Mouse (Mus musculus) lung, adult 2 months (tissue): Measurements from ENCODE around the gene Dthd1. TPM values are rescaled to one million over a fixed set of nuclear protein-coding genes. Genes with fewer than 3 reads are reported as not detected.

Experiments
- DNase-seq: peaks from one replicate; pipeline ENCODE4 v3.0.0; 2022
- H3K4me1 ChIP-seq: fragments of 200-500 bp; 2 replicates; pipeline ENCODE4 v1.6.1; 2011; ENCODE audit warnings: low read length; ENCODE audit not compliant: control insufficient read depth, insufficient read depth
- H3K4me3 ChIP-seq: fragments of 200-500 bp; replicated peaks from 2 replicates; pipeline ENCODE3; 2011; ENCODE audit warnings: low read depth, mild to moderate bottlenecking, control low read depth, low read length; ENCODE audit errors: extremely low read depth
- CTCF ChIP-seq: fragments of 200-500 bp; IDR thresholded peaks from 2 replicates; pipeline ENCODE4 v1.5.1; 2011; ENCODE audit warnings: mild to moderate bottlenecking, low read length, control low read depth; ENCODE audit not compliant: insufficient read depth
- POLR2A ChIP-seq: fragments of 200-500 bp; IDR thresholded peaks from 2 replicates; pipeline ENCODE4 v1.6.1; 2011; ENCODE audit warnings: low read depth, mild to moderate bottlenecking, control low read depth, low read length, borderline replicate concordance; ENCODE audit errors: extremely low read depth
- WGBS: fragments of 180-500 bp; shearing (Covaris S2); methylation state at CpG from one replicate; pipeline ENCODE4 v1.1.7; 2018; 5-methylcytosine and 5-hydroxymethylcytosine counted together
- polyA plus RNA-seq: library from polyadenylated mRNA; depleted of rRNA; stranded (reverse); fragments of >200 nt; gene quantifications from 2 replicates; pipeline ENCODE4 v1.2.3, GENCODE M21; 2012; rRNA removed

Gene Dthd1
- not detected in 2 replicates for polyA plus RNA-seq

DNA sequence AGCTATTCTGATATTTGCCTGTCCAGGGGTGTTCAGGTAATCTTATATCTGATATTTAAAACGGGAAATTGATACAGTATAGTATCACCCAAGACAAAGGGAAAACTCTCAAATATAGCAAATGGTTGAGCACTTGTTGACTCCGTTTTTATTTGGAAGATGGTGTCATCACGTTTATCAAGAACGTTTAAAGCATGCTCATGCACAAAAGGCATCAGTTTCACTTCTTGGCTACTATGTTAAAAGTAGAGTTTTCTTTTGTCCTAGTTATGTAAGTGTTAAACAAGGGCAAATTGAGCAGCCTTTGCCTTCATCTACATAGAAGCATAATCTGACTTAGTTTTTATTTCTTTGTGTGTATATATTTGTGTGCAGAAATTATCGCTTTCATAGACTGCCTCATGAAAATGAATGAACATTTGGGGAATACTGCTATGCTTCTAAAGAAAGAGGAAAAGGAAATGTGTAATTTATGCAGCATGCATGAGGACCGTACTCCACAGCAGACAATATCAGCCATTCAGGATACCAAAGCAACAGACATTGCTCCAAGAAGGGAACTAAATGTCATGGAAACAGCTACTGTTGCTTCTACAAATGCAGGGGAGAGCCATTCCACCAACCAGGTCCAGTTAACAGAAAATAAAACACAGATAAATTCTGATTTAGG is at the start of gene Dthd1:
TSS of gene Dthd1 (plus strand) at position 422 of the 670 bp plus-strand sequence.
- WGBS = 83% methylated on average over 6 of the region's 6 CpGs
- no peak within 1 kb of the TSS for H3K4me3 ChIP-seq
- H3K4me1 ChIP-seq = no peaks in the 10 kb centered on the region
- DNase-seq = no peak
- TF ChIP-seq CTCF = no peak
- TF ChIP-seq POLR2A = no peak

DNA sequence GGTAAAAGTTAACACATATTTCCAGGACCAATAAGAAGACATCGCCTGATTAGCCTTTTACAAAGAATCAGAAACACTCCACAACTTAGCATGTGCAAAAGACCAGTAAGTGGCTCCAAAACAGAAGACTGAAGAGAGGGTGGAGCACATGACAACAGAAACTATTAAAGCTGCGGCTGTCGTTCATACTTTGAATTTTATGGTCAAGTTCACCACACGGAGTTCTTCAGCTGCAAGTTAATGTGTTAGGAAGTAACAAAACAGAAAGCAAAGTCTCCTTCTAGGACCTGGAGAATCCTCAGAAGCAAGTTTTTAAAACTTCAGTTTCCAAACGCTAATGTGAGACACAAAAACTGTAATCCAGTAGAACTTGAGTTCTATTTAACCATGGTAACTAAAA is 49.5 kb upstream of the Dthd1 start:
- DNase-seq = no peak
- H3K4me3 ChIP-seq = peak overlapping the region; percentile 44
- WGBS = 20% methylated on average over 5 of the region's 5 CpGs
- TF ChIP-seq CTCF = no peak
- TF ChIP-seq POLR2A = 0 out of 2 replicates have a peak, but pooled peaks have one; percentile 21
- peaks cover 19% of the 10 kb centered on the region for H3K4me1 ChIP-seq

DNA sequence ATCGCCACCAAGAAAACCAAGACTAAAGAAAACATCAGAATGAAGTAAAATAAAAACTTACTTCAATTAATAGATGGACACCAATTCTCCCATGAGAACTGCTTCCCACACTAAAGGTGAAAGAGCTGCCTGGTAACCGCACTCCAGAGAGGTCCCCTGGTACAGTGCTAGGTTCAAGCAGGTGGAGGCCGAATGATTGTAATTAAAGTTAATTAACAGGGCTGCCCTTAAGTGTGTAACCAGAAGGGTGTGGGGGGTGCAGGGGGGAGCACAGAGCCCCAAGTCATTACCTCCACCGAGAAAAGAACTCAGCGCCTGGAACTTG is 48.2 kb upstream of the Dthd1 start:
- Histone ChIP-seq H3K4me3 (peak overlapping the region; percentile 75), H3K4me1 (peaks cover 14% of the 10 kb centered on the region)
- 7% methylated on average over 5 of the region's 5 CpGs for WGBS
- TF ChIP-seq CTCF (no peak), POLR2A (no peak)
- DNase-seq = no peak

DNA sequence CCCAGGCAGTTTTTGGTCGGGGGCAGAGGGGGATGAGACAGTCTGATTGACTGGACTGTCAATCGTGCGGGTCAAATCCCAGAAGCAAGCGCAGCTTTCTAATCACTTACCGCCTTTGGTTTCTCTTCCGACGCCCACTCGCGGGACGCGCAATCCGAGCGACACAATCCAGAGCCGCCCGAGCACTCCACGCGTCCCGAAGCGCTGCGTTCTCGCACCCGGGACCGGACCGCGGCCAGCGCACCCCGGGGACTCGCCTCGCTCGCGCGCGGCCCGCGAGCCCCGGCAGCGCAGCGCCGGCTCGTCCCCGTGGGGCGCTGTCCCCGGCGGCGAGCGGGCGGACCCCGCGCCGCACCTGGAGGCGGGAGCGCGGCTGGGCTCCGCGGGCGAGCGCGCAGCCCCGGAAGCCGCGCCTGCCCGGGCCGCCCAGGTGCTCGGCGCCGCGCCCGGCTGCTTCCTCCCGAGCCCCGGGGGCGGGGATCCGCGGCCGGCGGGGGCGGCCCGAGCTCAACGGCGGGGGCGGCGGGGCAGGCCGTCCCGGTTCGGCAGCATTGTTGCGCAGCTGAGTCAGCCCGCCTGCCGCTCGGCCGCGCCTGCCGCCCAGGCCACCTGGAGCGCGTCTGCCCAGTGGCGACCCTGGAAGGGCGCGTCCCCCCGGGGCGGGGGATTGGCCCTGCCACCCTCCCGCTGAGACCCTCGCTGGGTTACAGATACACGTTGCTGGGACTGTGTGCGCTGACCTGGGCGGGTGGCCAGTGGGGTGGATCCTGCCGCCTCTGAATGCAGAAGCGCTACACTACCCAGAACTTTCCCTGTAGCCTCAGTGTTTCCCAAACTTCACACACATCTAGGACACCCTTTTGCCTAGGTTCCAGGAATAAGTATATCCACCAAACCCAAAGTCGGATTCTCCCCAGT is 47.6 kb upstream of the Dthd1 start, which contains the start of gene Arap2:
TSS of gene Arap2 (minus strand) at position 376 of the 918 bp plus-strand sequence.
- no peak for TF ChIP-seq POLR2A
- TF ChIP-seq CTCF = no peak
- Histone ChIP-seq H3K4me1 (peaks cover 11% of the 10 kb centered on the region), H3K4me3 (peak within 1 kb of the TSS; percentile 87)
- WGBS = 6% methylated on average over 89 of the region's 106 CpGs
- DNase-seq = peak; percentile 69

DNA sequence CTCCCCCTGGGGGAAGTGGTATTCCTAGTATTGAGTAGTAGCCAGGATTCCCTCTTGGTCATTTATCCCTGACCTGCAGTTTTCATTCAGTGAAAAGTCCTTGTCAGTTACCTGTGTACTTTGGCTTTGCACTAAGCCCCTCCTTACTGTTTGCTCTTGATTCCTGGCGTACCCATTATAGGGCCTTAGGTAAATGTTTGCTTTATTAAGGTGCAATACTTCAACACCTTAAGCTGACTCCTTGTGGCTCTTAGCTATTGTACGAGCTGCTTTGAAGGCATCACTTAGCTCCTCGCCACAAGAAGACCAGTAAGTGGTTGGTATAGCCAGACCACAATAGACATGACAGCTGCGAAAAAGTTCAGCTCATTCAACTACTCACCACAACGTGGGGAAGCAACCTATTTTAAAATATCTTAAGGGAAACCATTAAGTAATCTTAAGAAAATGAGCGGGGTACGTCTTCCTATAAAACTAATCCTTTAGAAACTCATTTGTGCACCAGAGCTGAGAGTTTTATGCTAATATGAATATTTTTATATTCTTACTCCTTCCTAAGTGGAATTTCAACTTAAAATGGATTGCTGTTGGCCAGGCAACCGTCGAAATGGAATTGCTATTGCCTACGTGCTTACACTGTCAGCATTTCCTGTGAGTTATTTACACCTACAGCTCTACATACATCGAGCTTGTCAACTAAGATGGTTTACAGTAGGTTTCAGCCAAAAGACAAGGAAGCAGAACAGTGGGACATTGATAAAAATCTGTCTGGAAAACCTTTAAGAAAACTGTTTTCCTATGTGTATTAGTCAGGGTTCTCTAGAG is 41.6 kb upstream of the Dthd1 start:
- H3K4me1 ChIP-seq = no peaks in the 10 kb centered on the region
- TF ChIP-seq POLR2A = no peak
- TF ChIP-seq CTCF = no peak
- WGBS = 56% methylated on average over 11 of the region's 11 CpGs
- no peak for DNase-seq
- no peak overlapping the region for H3K4me3 ChIP-seq

DNA sequence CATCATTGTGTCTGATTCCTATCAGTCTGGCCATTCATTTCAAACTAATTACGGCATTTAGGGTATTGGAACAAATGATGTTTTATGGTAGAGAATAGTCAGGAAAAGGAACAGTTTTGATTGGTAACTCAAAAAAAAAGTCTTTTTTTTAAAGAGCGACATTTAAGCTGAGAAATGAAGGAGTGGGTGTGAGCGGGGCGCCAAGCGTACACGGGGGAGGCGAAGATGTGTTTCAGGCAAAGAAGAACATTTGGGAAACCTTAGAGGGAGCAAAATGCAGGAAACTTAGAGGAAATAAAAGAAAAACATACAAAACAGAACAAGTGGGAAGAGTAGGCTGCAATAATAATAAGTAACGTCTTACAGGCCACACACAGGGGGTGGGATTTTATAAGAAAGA is 35.8 kb upstream of the Dthd1 start:
- H3K4me3 ChIP-seq = no peak overlapping the region
- no peaks in the 10 kb centered on the region for H3K4me1 ChIP-seq
- no peak for DNase-seq
- WGBS = 87% methylated on average over 8 of the region's 8 CpGs
- TF ChIP-seq CTCF (no peak), POLR2A (no peak)

DNA sequence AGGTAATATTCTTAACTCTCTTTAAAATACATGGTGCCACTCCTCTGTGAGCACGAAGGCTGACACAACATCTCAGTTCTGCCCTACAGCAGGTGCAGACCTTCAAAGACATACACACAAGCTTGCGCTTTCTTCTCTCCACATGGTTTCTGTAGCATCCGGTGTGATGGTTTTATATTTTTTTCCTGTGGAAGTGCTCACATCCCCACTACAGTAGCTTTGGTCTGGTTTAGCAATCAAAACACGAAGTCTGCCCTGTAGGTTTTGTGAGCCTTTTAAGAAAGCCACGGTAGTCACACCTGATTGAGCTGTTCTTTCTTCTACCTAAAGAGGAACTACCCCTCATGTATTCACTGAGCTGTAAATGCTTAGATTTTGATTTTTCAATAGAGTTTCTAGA is 34.9 kb upstream of the Dthd1 start:
- no peaks in the 10 kb centered on the region for H3K4me1 ChIP-seq
- no peak for DNase-seq
- TF ChIP-seq POLR2A (no peak), CTCF (no peak)
- 76% methylated on average over 5 of the region's 5 CpGs for WGBS
- no peak overlapping the region for H3K4me3 ChIP-seq

DNA sequence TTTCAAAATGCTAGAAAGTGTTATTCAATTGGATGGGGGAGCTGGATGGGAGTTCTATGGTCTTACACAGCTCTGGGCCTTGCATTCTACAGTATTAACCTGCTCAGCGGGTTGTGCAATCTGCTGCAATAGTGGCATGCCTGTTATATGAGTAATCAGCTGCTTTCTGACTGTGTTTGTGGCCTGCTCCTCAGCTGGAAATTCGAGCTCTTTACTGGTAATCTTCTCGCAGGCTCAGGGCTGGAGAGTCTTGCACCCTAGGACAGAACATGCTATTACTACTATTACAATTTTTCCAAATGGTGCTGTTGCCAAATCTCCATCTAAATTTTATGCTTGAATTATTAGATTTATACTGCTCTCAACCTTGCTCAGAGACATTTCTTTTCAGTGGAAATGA is 26.8 kb upstream of the Dthd1 start:
- WGBS = 92% methylated on average over 3 of the region's 3 CpGs
- no peak for TF ChIP-seq CTCF
- TF ChIP-seq POLR2A = no peak

DNA sequence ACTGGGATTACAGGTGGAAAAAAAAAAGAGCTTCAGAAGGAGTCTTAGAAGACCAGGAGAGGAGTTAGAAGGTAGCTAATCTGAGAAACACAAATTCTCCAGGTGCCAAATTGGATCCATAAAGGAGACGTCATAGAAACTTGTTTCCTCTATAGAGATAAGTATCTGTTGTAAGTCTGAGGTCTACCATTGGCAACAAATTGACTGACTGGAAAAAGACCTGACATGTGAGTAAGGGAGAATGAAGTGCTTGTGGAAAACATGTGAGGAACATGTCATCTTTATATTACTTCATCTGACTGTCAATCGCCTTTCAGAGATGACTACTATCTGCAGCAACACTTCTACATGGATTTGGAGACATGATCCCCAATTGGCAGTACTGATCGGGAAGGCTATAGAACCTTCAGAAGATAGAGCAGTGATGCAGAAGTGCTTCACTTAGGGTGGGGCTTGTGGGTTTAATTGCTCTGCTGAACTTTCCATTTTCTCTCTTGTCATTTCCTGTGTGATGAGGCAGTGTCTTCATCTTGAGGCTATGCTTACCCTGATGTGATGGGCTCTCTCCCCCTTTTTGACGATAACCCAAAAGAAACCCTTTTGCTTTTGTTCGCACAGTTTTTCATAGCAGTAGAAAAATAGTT is 22.6 kb upstream of the Dthd1 start:
- H3K4me1 ChIP-seq = no peaks in the 10 kb centered on the region
- TF ChIP-seq POLR2A = no peak
- no peak for TF ChIP-seq CTCF
- no peak for DNase-seq
- WGBS = 86% methylated on average over 5 of the region's 5 CpGs
- H3K4me3 ChIP-seq = no peak overlapping the region

More for the DNA sequence above, 26.8 kb upstream of the Dthd1 start:
- Histone ChIP-seq H3K4me1 (no peaks in the 10 kb centered on the region), H3K4me3 (no peak overlapping the region)
- DNase-seq = no peak
